Comparison of ENCODE assay signal across 30 mouse cellular contexts in genomic region chr7:124933573-124933972, GRCm38 (mm10).
DNase-seq lines count a peak whose midpoint lies in the region; TF ChIP-seq lines count a peak whose summit lies in the region.
"Had no signal": no experiment of that assay in that cellular context is flagged by ENCODE, and none has a peak within 500 bp of the region (broad histone marks: within the 10 kb centered on the region; RNA-seq: fewer than 3 reads in every experiment).

No protein-coding gene starts in this region.

- no peaks in the 10 kb centered on the region for H3K9me3 ChIP-seq in heart, embryonic 10.5 days
- H3K9me3 ChIP-seq: embryonic facial prominence, embryonic 15.5 days; heart, embryonic 15.5 days; hindbrain, embryonic 12.5 days; intestine, embryonic 15.5 days; stomach, embryonic 15.5 days had no signal

- no peaks in the 10 kb centered on the region for H3K36me3 ChIP-seq in heart, embryonic 10.5 days
- no peaks in the 10 kb centered on the region for H3K36me3 ChIP-seq in thymus, adult 2 months (ENCODE audit: control insufficient read depth, insufficient read depth, low read length)
- H3K36me3 ChIP-seq: embryonic facial prominence, embryonic 15.5 days; heart, embryonic 15.5 days; hindbrain, embryonic 12.5 days; intestine, embryonic 15.5 days; stomach, embryonic 15.5 days had no signal

- DNase-seq in heart, embryonic 10.5 days (ENCODE audit: low spot score) = peak; percentile 55
- no peak for DNase-seq in heart, adult 9 months (ENCODE audit: low spot score in 2 of 2)
- peak; percentile 5 for DNase-seq in lung, adult 2 months
- peak; percentile 28 for DNase-seq in lung, postnatal 10 days
- no peak for DNase-seq in cerebellum, adult 11 months
- no peak for DNase-seq in thymus, adult 2 months
- no peak for DNase-seq in retina, postnatal 1 day
- DNase-seq: adrenal gland, postnatal 14 days; cerebellum, adult 11-12 months; cerebellum, adult 9-11 months; embryo, embryonic 11 days; gastrocnemius, adult 2 months; gastrocnemius, postnatal 36 days; heart, postnatal 36 days; kidney, adult 2 months; kidney, postnatal 36 days; left cerebral cortex, postnatal 4 days; liver; midbrain, embryonic 14.5 days; right cerebral cortex, postnatal 25 days; thymus, postnatal 36 days had no signal

- no peaks in the 10 kb centered on the region for H3K27me3 ChIP-seq in heart, embryonic 10.5 days (ENCODE audit: insufficient read depth, poor library complexity, severe bottlenecking)
- no peaks in the 10 kb centered on the region for H3K27me3 ChIP-seq in thymus, adult 2 months (ENCODE audit: control insufficient read depth, insufficient read depth, low read length)
- H3K27me3 ChIP-seq: embryonic facial prominence, embryonic 15.5 days; heart, embryonic 15.5 days; hindbrain, embryonic 12.5 days; intestine, embryonic 15.5 days; Patski; stomach, embryonic 15.5 days had no signal

- no peak overlapping the region for H3K27ac ChIP-seq in heart, embryonic 10.5 days
- no peak overlapping the region for H3K27ac ChIP-seq in thymus, adult 2 months (ENCODE audit: control insufficient read depth, insufficient read depth, low read length)
- H3K27ac ChIP-seq: embryonic facial prominence, embryonic 15.5 days; gastrocnemius, adult 2 months; heart, embryonic 15.5 days; hindbrain, embryonic 12.5 days; hindbrain, postnatal 0 days; intestine, embryonic 15.5 days; liver, embryonic 14.5 days; macrophage; stomach, embryonic 15.5 days had no signal

- no peak for TF ChIP-seq CTCF in lung, adult 2 months (IDR thresholded peaks at IDR 0.05; ENCODE audit: insufficient read depth, low read length)
- no peak for TF ChIP-seq CTCF in thymus, adult 2 months (IDR thresholded peaks at IDR 0.05; ENCODE audit: borderline replicate concordance, control insufficient read depth, extremely low read depth, insufficient read depth, low read length, poor library complexity)

- no peak for TF ChIP-seq POLR2A in lung, adult 2 months (IDR thresholded peaks at IDR 0.05; ENCODE audit: borderline replicate concordance, extremely low read depth, low read depth, low read length)
- TF ChIP-seq POLR2A in thymus, adult 2 months (IDR thresholded peaks at IDR 0.05; ENCODE audit: control insufficient read depth, extremely low read depth, insufficient read depth, low read length, poor library complexity) = no peak

- no peaks in the 10 kb centered on the region for H3K4me1 ChIP-seq in heart, embryonic 10.5 days
- no peaks in the 10 kb centered on the region for H3K4me1 ChIP-seq in lung, adult 2 months (ENCODE audit: control insufficient read depth, insufficient read depth, low read length)
- H3K4me1 ChIP-seq in thymus, adult 2 months (replicated peaks; ENCODE audit: control insufficient read depth, insufficient read depth, low read length) = no peaks in the 10 kb centered on the region
- H3K4me1 ChIP-seq: embryonic facial prominence, embryonic 15.5 days; heart, embryonic 15.5 days; hindbrain, embryonic 12.5 days; intestine, embryonic 15.5 days; stomach, embryonic 15.5 days had no signal

- 65% methylated on average over 3 of the region's 3 CpGs for WGBS in heart, embryonic 10.5 days
- WGBS in lung, adult 2 months = 66% methylated on average over 3 of the region's 3 CpGs
- WGBS in thymus, adult 2 months = 80% methylated on average over 3 of the region's 3 CpGs

- no peak overlapping the region for H3K4me3 ChIP-seq in heart, embryonic 10.5 days
- no peak overlapping the region for H3K4me3 ChIP-seq in lung, adult 2 months (replicated peaks; ENCODE audit: extremely low read depth, low read depth, low read length)
- H3K4me3 ChIP-seq in thymus, adult 2 months (ENCODE audit: control insufficient read depth, insufficient read depth, low read length) = no peak overlapping the region
- H3K4me3 ChIP-seq: embryonic facial prominence, embryonic 15.5 days; gastrocnemius, adult 2 months; heart, embryonic 15.5 days; hindbrain, embryonic 12.5 days; intestine, embryonic 15.5 days; stomach, embryonic 15.5 days had no signal

Comparison
In these comparisons a context has a peak if more than half of its experiments do, and no peak if none do; other contexts are left out.
1. DNase-seq: peak in heart, embryonic 10.5 days (single experiment), lung, adult 2 months (single experiment) and lung, postnatal 10 days (single experiment); none in heart, adult 9 months (0 of 2), cerebellum, adult 11 months (single experiment), thymus, adult 2 months (single experiment) and retina, postnatal 1 day (single experiment).